ENCODE assay signal across 8 mouse cellular contexts in the genomic region with DNA sequence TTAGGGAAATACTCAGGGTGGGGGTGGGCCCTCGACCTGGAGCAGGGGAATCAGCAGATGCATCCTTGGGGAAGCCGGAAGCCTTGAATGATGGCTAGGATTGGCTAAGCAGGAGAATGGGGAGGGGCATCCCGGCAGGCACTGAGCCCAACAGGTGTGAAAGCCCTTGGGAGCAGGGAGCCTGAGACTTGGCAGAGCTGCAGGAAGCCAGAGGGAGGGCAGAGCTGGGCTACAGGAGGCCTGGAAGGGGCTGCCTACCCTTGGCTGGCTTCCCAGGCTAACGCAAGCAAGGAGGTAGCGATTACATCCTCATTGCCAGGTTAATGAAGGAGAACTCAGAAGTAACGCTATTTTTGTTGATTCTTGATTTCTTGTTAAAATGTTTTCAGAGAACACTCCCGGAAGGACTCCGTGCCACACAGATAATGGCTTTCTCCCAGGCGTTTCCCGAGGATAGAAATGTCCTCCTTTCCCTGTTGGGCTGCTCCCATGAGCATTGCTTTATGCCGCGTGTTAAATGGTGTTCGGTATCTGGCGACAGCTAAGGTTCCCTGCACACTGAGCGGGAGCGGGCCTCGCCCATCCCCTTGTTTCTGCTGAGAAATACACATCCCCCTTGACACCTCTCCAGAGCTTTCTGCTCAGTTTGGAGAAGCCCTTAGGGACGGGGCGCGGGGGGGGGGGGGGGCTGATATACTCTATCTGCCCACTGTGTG. TPM values are rescaled to one million over a fixed set of nuclear protein-coding genes. Genes with fewer than 3 reads are reported as not detected.
DNase-seq lines count a peak whose midpoint lies in the region; ATAC-seq and TF ChIP-seq lines count a peak whose summit lies in the region.

No protein-coding gene starts in this region.

- intact Hi-C loops in left cerebral cortex, postnatal 4 days (cut with DNase I) = no loop called here
- intact Hi-C loops in left cerebral cortex, postnatal 25 days (cut with DNase I) = no loop called here

- H3K9ac ChIP-seq in lung, embryonic 14.5 days = no peak overlapping the region
- H3K9ac ChIP-seq in liver, postnatal 0 days (replicated peaks) = no peak overlapping the region

- TF ChIP-seq CTCF in lung, embryonic 14.5 days (IDR thresholded peaks at IDR 0.05; ENCODE audit: low read depth) = no peak
- TF ChIP-seq CTCF in liver, postnatal 0 days (IDR thresholded peaks at IDR 0.05; ENCODE audit: low read depth) = no peak

- no peak for TF ChIP-seq EP300 in liver, postnatal 0 days (IDR thresholded peaks at IDR 0.05; ENCODE audit: low read depth)

- 26% methylated on average over 20 of the region's 20 CpGs for WGBS in lung, embryonic 14.5 days
- WGBS in liver, postnatal 0 days (ENCODE audit: insufficient replicate concordance) = 39% methylated on average over 20 of the region's 20 CpGs

- ATAC-seq in lung, embryonic 14.5 days (ENCODE audit: insufficient read depth) = peak; percentile 80
- ATAC-seq in megakaryocyte, adult 5-6 weeks (ENCODE audit: poor library complexity, severe bottlenecking) = no peak
- no peak for ATAC-seq in liver, postnatal 0 days

- no peaks in the 10 kb centered on the region; the same call in 1 of the 2 replicates for H3K4me1 ChIP-seq in lung, embryonic 14.5 days (ENCODE audit: insufficient read depth)
- H3K4me1 ChIP-seq in liver, postnatal 0 days (ENCODE audit: insufficient read depth) = no peaks in the 10 kb centered on the region

- H3K36me3 ChIP-seq in lung, embryonic 14.5 days (ENCODE audit: insufficient read depth) = no peaks in the 10 kb centered on the region
- no peaks in the 10 kb centered on the region for H3K36me3 ChIP-seq in liver, postnatal 0 days (replicated peaks; ENCODE audit: insufficient read depth, low read length)

- no peaks in the 10 kb centered on the region for H3K27me3 ChIP-seq in lung, embryonic 14.5 days (ENCODE audit: insufficient read depth, low read length)
- no peaks in the 10 kb centered on the region for H3K27me3 ChIP-seq in liver, postnatal 0 days (ENCODE audit: insufficient read depth, low read length)

- H3K27ac ChIP-seq in lung, embryonic 14.5 days (ENCODE audit: low read depth) = no peak overlapping the region
- H3K27ac ChIP-seq in liver, postnatal 0 days (ENCODE audit: low read depth) = no peak overlapping the region

- H3K9me3 ChIP-seq in lung, embryonic 14.5 days (ENCODE audit: low read depth, low read length) = no peaks in the 10 kb centered on the region
- no peaks in the 10 kb centered on the region for H3K9me3 ChIP-seq in liver, postnatal 0 days (ENCODE audit: low read length)

- peak; percentile 74 for DNase-seq in left cerebral cortex, postnatal 4 days
- DNase-seq in left cerebral cortex, postnatal 25 days (ENCODE audit: low spot score in 2 of 2) = no peak
- peak; percentile 83 to 88 for DNase-seq in cerebellum, postnatal 10 days
- peak; percentile 31 for DNase-seq in heart, postnatal 4 days
- DNase-seq in lung, embryonic 14.5 days = peak; percentile 57
- no peak for DNase-seq in liver, postnatal 0 days
- no peak for DNase-seq in left cerebral cortex, adult 18-20 months (ENCODE audit: low spot score in 2 of 2)

- H3K4me3 ChIP-seq in lung, embryonic 14.5 days (ENCODE audit: low read depth, low read length) = no peak overlapping the region
- no peak overlapping the region for H3K4me3 ChIP-seq in liver, postnatal 0 days (ENCODE audit: low read depth, low read length)

- H3K4me2 ChIP-seq in lung, embryonic 14.5 days = peak overlapping the region; percentile 18; the same call in 1 of the 2 replicates
- H3K4me2 ChIP-seq in liver, postnatal 0 days (ENCODE audit: low read depth, low read length) = no peak overlapping the region

RNA-seq across cellular contexts. Expression of a gene that starts 38.4 kb away (rescaled TPM):
- 10 to 100 TPM; 68.9 to 70.4 TPM for total RNA-seq in left cerebral cortex, postnatal 4 days (2021)
- total RNA-seq in left cerebral cortex, postnatal 25 days (2021) = 100 to 1,000 TPM in 1 of 2 experiments, 10 to 100 TPM in 1; 86.1 to 104 TPM
- 1 to 10 TPM; 7.5 to 7.7 TPM for total RNA-seq in heart, postnatal 4 days (2021)
- 12.8 and 14.1 TPM in 2 replicates for polyA plus RNA-seq in lung, embryonic 14.5 days (2014; fragmentation: Nextera tagmentation; extraction: Ambion mirVana)
- 0.05 and 0.07 TPM in 2 replicates for total RNA-seq in megakaryocyte, adult 5-6 weeks (2015)
- 0.18 TPM in 1 of 2 replicates, not detected in the other for total RNA-seq in megakaryocyte, adult 5-6 weeks (2017)
- polyA plus RNA-seq in liver, postnatal 0 days (2015; fragmentation: Nextera tagmentation; extraction: Ambion mirVana) = 0.72 and 0.74 TPM in 2 replicates
- total RNA-seq in left cerebral cortex, adult 18-20 months (2021) = 10 to 100 TPM; 76.8 to 79.4 TPM

Comparison
In these comparisons a context has a peak if more than half of its experiments do, and no peak if none do; other contexts are left out.
1. DNase-seq: peak in left cerebral cortex, postnatal 4 days (single experiment), cerebellum, postnatal 10 days (2 of 2), heart, postnatal 4 days (single experiment) and lung, embryonic 14.5 days (single experiment); none in left cerebral cortex, postnatal 25 days (0 of 2), liver, postnatal 0 days (single experiment) and left cerebral cortex, adult 18-20 months (0 of 2).
2. RNA of a gene that starts 38.4 kb away (total RNA-seq): 86.1 to 104 TPM in left cerebral cortex, postnatal 25 days, 76.8 to 79.4 TPM in left cerebral cortex, adult 18-20 months and 68.9 to 70.4 TPM in left cerebral cortex, postnatal 4 days; 7.5 to 7.7 TPM in heart, postnatal 4 days and 0.05 to 0.18 TPM in megakaryocyte, adult 5-6 weeks; every median in the first group is over 4 times any median in the second.